Mouse (Mus musculus): Measurements from ENCODE around the gene Lum.

GRCm38 (mm10) chr10:97564957-97565856, at the start of gene Lum:
- no peak for TF ChIP-seq CTCF (IDR thresholded peaks at IDR 0.05; ENCODE audit: control insufficient read depth, insufficient read depth, insufficient replicate concordance, low read depth, low read length)
- no peak for TF ChIP-seq POLR2A (IDR thresholded peaks at IDR 0.05; ENCODE audit: control insufficient read depth, low read depth, low read length)
